Mouse (Mus musculus) spleen, postnatal 0 days (tissue): ENCODE results near the gene Rcbtb1. TPM values are rescaled to one million over a fixed set of nuclear protein-coding genes. Genes with fewer than 3 reads are reported as not detected.

Experiments
- polyA plus RNA-seq: library from polyadenylated mRNA; unstranded; fragments of >200 nt; fragmentation: Nextera tagmentation; extraction: Ambion mirVana; gene quantifications from 2 replicates; pipeline ENCODE4 v1.2.1, GENCODE M21; 2015

Gene Rcbtb1
- 12.7 and 14.6 TPM in 2 replicates for polyA plus RNA-seq

DNA sequence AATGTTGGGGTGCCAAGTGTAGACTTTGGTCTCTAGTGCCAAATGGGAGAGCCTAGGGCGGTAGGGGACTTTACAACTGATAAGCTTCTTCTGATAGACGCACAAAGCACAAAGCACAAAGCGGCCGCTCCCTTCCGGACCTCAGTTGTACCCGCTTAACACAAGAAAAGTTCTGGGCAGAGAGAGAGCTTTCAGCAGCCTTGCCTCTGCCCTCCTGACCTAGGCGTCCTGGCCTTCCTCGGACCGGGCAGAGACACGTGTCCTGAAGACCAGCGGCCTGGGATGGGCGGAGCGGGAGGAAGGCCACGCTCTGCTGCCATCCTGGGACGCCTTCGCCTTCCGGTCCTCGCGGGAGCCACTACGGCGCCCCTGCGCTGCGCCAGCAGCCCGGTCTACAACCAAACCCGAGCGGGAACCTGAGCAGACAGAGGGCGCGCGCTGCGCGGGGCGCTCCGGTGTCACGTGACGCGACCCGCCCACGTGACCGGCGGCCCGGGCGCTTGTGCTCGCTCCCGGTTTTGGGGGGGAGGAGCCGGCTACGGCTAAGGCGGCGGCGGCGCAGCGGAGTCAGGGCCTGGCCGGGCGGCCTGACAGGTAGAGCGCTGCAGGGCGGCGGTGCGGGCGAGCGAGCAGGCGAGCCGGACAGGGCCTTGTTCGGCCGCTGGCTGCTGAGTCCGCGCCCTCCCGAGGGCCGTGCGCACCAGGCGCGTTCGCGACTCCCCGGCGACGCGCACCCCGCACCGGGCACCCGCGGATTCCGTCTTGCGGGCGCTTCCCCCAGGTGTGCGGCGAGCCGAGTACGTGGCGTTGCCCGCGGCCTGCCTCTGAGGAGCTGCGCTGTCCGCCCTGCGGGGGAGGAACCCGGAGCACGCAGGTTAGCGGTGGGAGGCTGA, at the start of gene Rcbtb1:
Rcbtb1 (plus strand) TSS at position 499 of the 893 bp plus-strand sequence.

DNA sequence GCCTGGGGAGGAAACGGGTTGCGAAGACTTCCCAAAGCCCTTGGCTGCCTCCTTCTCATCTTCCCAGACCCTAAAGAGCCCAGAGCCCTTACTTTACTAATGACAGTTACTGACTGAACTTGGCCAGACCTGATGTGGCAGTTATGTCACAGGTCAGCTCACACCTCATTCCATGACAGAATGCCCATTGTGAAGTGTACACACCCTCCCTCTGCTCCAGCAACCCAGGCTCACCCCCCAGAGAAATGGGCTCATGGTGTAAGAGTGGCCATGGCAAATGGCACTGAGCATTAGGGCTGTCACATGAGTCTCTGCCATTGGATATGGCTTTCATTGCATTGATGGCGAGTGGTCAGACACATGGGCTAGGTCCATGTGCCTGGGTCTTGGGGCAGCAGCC, 22.4 kb upstream of the Rcbtb1 start, which contains the start of gene Gm5142:
Gm5142 (minus strand) TSS at position 101 of the 400 bp plus-strand sequence.

DNA sequence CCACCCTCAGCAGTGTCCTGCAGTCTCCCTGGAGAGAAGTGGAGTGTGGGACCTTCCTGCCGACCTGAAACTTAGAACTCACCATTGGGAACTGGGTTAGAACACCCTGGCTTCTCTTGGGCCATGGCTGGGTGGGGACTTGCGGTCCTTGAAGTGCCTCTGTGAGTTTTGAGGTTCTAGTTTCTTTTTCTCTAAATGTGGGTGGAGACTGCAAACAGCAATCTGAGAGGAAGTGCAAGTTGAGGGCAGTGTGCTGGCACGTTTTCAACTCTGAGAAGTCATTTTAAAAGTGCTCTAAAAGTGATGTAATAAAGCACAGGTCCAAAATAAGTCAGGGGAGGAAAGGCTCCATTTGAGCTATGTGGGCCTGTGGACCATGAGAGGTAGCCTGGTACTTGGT, 59.0 kb downstream of the Rcbtb1 start, which contains the start of gene Gm6904:
Gm6904 (minus strand) TSS at position 161 of the 400 bp plus-strand sequence.

Other genes with a start within 250 kb of the Rcbtb1 start
- not detected in 2 replicates for gene 1700129C05Rik, start 58.3 kb upstream of the Rcbtb1 start, polyA plus RNA-seq
- gene Gm5142, start 22.5 kb upstream of the Rcbtb1 start, polyA plus RNA-seq: not detected in 2 replicates
- not detected in 2 replicates for gene Gm6904, start 59.0 kb downstream of the Rcbtb1 start, polyA plus RNA-seq
- gene Phf11a, start 96.3 kb downstream of the Rcbtb1 start, polyA plus RNA-seq: 0.40 and 0.80 TPM in 2 replicates
- 2.6 and 4.7 TPM in 2 replicates for gene Phf11b, start 140.1 kb downstream of the Rcbtb1 start, polyA plus RNA-seq
- gene Phf11d, start 164.3 kb downstream of the Rcbtb1 start, polyA plus RNA-seq: 3.6 and 5.9 TPM in 2 replicates
- gene Phf11c, start 194.2 kb downstream of the Rcbtb1 start, polyA plus RNA-seq: 0.73 and 0.89 TPM in 2 replicates
- gene Setdb2, start 239.7 kb downstream of the Rcbtb1 start, polyA plus RNA-seq: 7.2 and 8.6 TPM in 2 replicates
- 19.8 and 21.2 TPM in 2 replicates for gene Cab39l, start 239.8 kb downstream of the Rcbtb1 start, polyA plus RNA-seq